Mouse (Mus musculus): ENCODE data around the gene Atp6v1g2. TPM values are rescaled to one million over a fixed set of nuclear protein-coding genes. Genes with fewer than 3 reads are reported as not detected.

Gene Atp6v1g2
- 68.5 and 73.3 TPM in 2 replicates for polyA plus RNA-seq (2012; rRNA removed)

DNA sequence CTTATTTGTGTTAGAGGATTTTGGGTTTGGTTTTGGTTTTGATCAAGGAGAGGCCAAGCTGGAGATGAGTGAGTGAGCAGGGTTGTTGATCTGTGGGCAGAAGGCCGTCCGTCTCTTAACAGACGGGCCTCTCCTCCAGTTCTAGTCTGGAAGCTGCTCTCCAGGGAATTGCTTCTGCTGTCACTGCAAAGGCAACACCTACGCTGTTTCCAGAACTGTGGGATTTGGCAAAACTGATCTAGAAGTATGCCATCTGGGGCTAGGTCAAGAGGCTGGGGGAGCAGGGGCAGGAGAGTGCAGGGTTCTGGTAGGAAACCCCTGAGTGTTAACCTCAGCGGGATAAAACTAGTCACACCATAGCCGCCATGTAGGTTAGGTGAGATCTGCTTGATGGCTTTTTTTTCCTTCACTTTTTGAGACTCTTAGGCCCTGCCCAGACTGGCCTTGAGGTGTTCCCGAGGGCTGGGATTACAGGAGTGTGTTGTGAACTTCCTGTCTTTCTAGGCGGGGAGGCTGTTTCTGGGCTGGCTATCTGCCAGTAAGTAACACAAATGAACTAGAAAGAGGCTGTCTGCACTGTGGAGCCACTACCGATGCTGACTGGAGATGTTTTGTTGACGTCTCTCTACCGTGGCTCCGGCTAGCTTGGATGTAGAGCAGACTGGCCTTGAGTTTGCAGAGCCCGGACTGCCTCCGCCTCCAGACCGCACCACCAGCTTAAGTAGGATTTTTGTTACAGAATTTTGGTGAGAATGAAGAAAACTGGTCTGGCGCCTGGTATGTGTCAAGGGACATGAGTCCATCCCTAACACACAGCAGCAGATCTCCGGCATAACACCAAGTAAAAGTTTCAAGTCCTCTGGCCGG is at the start of gene Atp6v1g2:
Gene Atp6v1g2, plus strand, starts transcription at position 547 of the 867 bp plus-strand sequence.

GRCm38 (mm10) chr17:35187959-35188610 is 45.4 kb upstream of the Atp6v1g2 start, which contains the start of gene Lst1:
Gene Lst1, minus strand, starts transcription at chr17:35188439.

GRCm38 (mm10) chr17:35193881-35194843 is 39.3 kb upstream of the Atp6v1g2 start, which contains the start of gene Ltb:
Gene Ltb, plus strand, starts transcription at chr17:35194439.

DNA sequence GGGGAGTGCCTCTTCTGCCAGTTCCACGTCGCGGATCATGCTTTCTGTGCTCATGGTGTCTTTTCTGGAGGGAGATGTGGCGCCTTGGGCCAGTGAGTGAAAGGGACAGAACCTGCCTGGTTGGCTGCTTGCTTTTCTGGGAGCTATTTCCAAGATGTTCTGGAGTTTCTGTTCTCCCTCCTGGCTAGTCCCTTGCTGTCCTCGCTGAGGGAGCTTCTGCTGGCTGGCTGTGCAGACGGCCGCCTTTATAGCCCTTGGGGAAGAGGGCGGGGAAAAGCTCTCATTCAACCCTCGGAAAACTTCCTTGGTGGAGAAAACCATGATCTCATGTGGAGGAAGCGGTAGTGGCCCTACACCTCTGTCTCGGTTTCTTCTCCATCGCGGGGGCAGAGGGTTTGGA is 31.7 kb upstream of the Atp6v1g2 start, which contains the start of gene Tnf:
Gene Tnf, minus strand, starts transcription at position 221 of the 400 bp plus-strand sequence.

GRCm38 (mm10) chr17:35204494-35205379 is 28.7 kb upstream of the Atp6v1g2 start, which contains the start of gene Lta:
Gene Lta, minus strand, starts transcription at chr17:35205351.

GRCm38 (mm10) chr17:35220156-35220952 is 13.1 kb upstream of the Atp6v1g2 start, which contains the start of gene Gm16181:
Gene Gm16181, plus strand, starts transcription at chr17:35220834.

GRCm38 (mm10) chr17:35235614-35236389 is 2.3 kb downstream of the Atp6v1g2 start, which contains the start of gene Nfkbil1:
Gene Nfkbil1, minus strand, starts transcription at chr17:35235792.

GRCm38 (mm10) chr17:35241305-35242014 is 8.0 kb downstream of the Atp6v1g2 start, which contains the start of gene Ddx39b:
Gene Ddx39b, plus strand, starts transcription at chr17:35241746.

GRCm38 (mm10) chr17:35262664-35263522 is 29.4 kb downstream of the Atp6v1g2 start, which contains the start of gene H2-D1:
Gene H2-D1, plus strand, starts transcription at chr17:35262730.

Other genes with a start within 250 kb of the Atp6v1g2 start
- 96.9 and 103 TPM in 2 replicates for gene Vars, start 232.7 kb upstream of the Atp6v1g2 start, polyA plus RNA-seq (2012; rRNA removed)
- 0.54 and 0.55 TPM in 2 replicates for gene Vwa7, start 217.1 kb upstream of the Atp6v1g2 start, polyA plus RNA-seq (2012; rRNA removed)
- gene Sapcd1, start 205.6 kb upstream of the Atp6v1g2 start, polyA plus RNA-seq (2012; rRNA removed): 6.1 TPM in 2 replicates
- gene Msh5, start 186.9 kb upstream of the Atp6v1g2 start, polyA plus RNA-seq (2012; rRNA removed): 4.1 and 6.2 TPM in 2 replicates
- 89.1 and 106 TPM in 2 replicates for gene Clic1, start 183.7 kb upstream of the Atp6v1g2 start, polyA plus RNA-seq (2012; rRNA removed)
- 371 and 426 TPM in 2 replicates for gene Ddah2, start 174.6 kb upstream of the Atp6v1g2 start, polyA plus RNA-seq (2012; rRNA removed)
- gene Ly6g6c, start 168.3 kb upstream of the Atp6v1g2 start, polyA plus RNA-seq (2012; rRNA removed): 0.07 and 0.48 TPM in 2 replicates
- gene Mpig6b, start 167.5 kb upstream of the Atp6v1g2 start, polyA plus RNA-seq (2012; rRNA removed): 0.22 and 0.23 TPM in 2 replicates
- gene Ly6g6e, start 156.8 kb upstream of the Atp6v1g2 start, polyA plus RNA-seq (2012; rRNA removed): 3.0 and 7.1 TPM in 2 replicates
- gene Ly6g6d, start 155.6 kb upstream of the Atp6v1g2 start, polyA plus RNA-seq (2012; rRNA removed): 2.3 and 2.8 TPM in 2 replicates
- 0.10 and 0.16 TPM in 2 replicates for gene Ly6g6f, start 148.1 kb upstream of the Atp6v1g2 start, polyA plus RNA-seq (2012; rRNA removed)
- 93.6 and 106 TPM in 2 replicates for gene Abhd16a, start 144.4 kb upstream of the Atp6v1g2 start, polyA plus RNA-seq (2012; rRNA removed)
- gene Ly6g5c, start 125.4 kb upstream of the Atp6v1g2 start, polyA plus RNA-seq (2012; rRNA removed): not detected in 2 replicates
- 2.9 TPM in 2 replicates for gene Ly6g5b, start 118.2 kb upstream of the Atp6v1g2 start, polyA plus RNA-seq (2012; rRNA removed)
- gene Gpank1, start 112.2 kb upstream of the Atp6v1g2 start, polyA plus RNA-seq (2012; rRNA removed): 22.2 and 25.0 TPM in 2 replicates
- 218 and 221 TPM in 2 replicates for gene Csnk2b, start 111.6 kb upstream of the Atp6v1g2 start, polyA plus RNA-seq (2012; rRNA removed)
- gene D17H6S53E, start 107.3 kb upstream of the Atp6v1g2 start, polyA plus RNA-seq (2012; rRNA removed): 4.9 and 5.3 TPM in 2 replicates
- gene Apom, start 101.6 kb upstream of the Atp6v1g2 start, polyA plus RNA-seq (2012; rRNA removed): 1.1 and 1.2 TPM in 2 replicates
- gene Bag6, start 98.5 kb upstream of the Atp6v1g2 start, polyA plus RNA-seq (2012; rRNA removed): 327 and 363 TPM in 2 replicates
- 357 and 368 TPM in 2 replicates for gene Prrc2a, start 68.8 kb upstream of the Atp6v1g2 start, polyA plus RNA-seq (2012; rRNA removed)
- gene Aif1, start 57.6 kb upstream of the Atp6v1g2 start, polyA plus RNA-seq (2012; rRNA removed): 3.3 and 4.7 TPM in 2 replicates
- gene Lst1, start 45.2 kb upstream of the Atp6v1g2 start, polyA plus RNA-seq (2012; rRNA removed): 12.8 and 13.3 TPM in 2 replicates
- 0.71 and 1.3 TPM in 2 replicates for gene Ltb, start 39.2 kb upstream of the Atp6v1g2 start, polyA plus RNA-seq (2012; rRNA removed)
- 0.34 and 0.66 TPM in 2 replicates for gene Tnf, start 31.7 kb upstream of the Atp6v1g2 start, polyA plus RNA-seq (2012; rRNA removed)
- gene Lta, start 28.3 kb upstream of the Atp6v1g2 start, polyA plus RNA-seq (2012; rRNA removed): 0.32 and 0.34 TPM in 2 replicates
- not detected in 2 replicates for gene Gm16181, start 12.8 kb upstream of the Atp6v1g2 start, polyA plus RNA-seq (2012; rRNA removed)
- gene Nfkbil1, start 2.1 kb downstream of the Atp6v1g2 start, polyA plus RNA-seq (2012; rRNA removed): 15.6 TPM in 2 replicates
- 959 and 1,020 TPM in 2 replicates for gene Ddx39b, start 8.1 kb downstream of the Atp6v1g2 start, polyA plus RNA-seq (2012; rRNA removed)
- gene H2-D1, start 29.1 kb downstream of the Atp6v1g2 start, polyA plus RNA-seq (2012; rRNA removed): 38.6 and 42.0 TPM in 2 replicates
- 0.09 and 0.10 TPM in 2 replicates for gene H2-Q1, start 86.7 kb downstream of the Atp6v1g2 start, polyA plus RNA-seq (2012; rRNA removed)
- gene H2-Q2, start 108.6 kb downstream of the Atp6v1g2 start, polyA plus RNA-seq (2012; rRNA removed): 0.92 and 0.94 TPM in 2 replicates
- gene H2-Q4, start 146.0 kb downstream of the Atp6v1g2 start, polyA plus RNA-seq (2012; rRNA removed): 4.9 and 7.0 TPM in 2 replicates
- 0.54 and 0.61 TPM in 2 replicates for gene H2-Q6, start 191.2 kb downstream of the Atp6v1g2 start, polyA plus RNA-seq (2012; rRNA removed)
- 3.8 and 4.5 TPM in 2 replicates for gene H2-Q7, start 205.5 kb downstream of the Atp6v1g2 start, polyA plus RNA-seq (2012; rRNA removed)
- gene H2-Q10, start 236.4 kb downstream of the Atp6v1g2 start, polyA plus RNA-seq (2012; rRNA removed): 0.09 and 0.11 TPM in 2 replicates